8 mouse cellular contexts compared by ENCODE assay signal in the genomic region with DNA sequence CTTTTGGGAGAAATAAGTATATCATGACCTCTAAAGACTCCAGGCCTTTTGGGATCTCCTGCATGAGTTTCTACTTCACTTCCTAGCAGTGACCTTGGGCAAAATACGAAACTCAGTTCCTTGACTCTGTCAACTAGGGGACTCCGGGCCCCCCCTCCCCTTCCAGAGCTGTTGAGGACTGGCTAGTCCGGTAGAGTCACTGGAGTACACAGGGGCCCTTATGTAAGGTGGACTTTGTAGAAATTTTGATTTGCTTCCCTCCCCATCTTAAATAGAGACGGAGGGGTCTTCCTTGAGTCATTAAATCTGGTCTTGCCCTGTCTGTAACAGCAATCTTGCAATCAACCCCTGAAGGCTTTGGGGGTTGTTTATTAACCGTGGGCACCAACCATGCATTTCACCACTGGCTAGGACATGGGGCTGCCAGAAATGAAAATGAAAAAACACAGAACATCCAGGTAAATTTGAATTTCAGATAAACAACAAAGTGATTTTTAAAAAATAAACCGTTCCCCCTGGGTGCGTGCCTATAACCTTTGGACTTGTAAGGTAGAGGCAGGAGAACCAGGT. TPM values are rescaled to one million over a fixed set of nuclear protein-coding genes. Genes with fewer than 3 reads are reported as not detected.
DNase-seq lines count a peak whose midpoint lies in the region; TF ChIP-seq lines count a peak whose summit lies in the region.

No protein-coding gene starts in this region.

- WGBS in embryonic facial prominence, embryonic 10.5 days = 68% methylated on average over 7 of the region's 7 CpGs

- no peak for TF ChIP-seq CTCF in gastrocnemius, adult 2 months (IDR thresholded peaks at IDR 0.05)

- no peaks in the 10 kb centered on the region for H3K9me3 ChIP-seq in embryonic facial prominence, embryonic 10.5 days

- intact Hi-C loops in gastrocnemius, adult 2 months (cut with DNase I) = no loop called here

- peak overlapping the region; percentile 93 for H3K27ac ChIP-seq in gastrocnemius, adult 2 months
- H3K27ac ChIP-seq in embryonic facial prominence, embryonic 10.5 days (replicated peaks) = peak overlapping the region; percentile 99

- peak overlapping the region; percentile 95 for H3K4me3 ChIP-seq in gastrocnemius, adult 2 months
- H3K4me3 ChIP-seq in embryonic facial prominence, embryonic 10.5 days = peak overlapping the region; percentile 94

- H3K27me3 ChIP-seq in embryonic facial prominence, embryonic 10.5 days (replicated peaks; ENCODE audit: low read depth, poor library complexity, severe bottlenecking) = no peaks in the 10 kb centered on the region

- peaks cover 58% of the 10 kb centered on the region for H3K4me1 ChIP-seq in embryonic facial prominence, embryonic 10.5 days

- no peak for DNase-seq in gastrocnemius, adult 2 months
- no peak for DNase-seq in gastrocnemius, adult 18-20 months (ENCODE audit: low spot score)
- DNase-seq in embryonic facial prominence, embryonic 10.5 days (ENCODE audit: low spot score) = no peak
- peak; percentile 75 for DNase-seq in kidney, adult 18-20 months
- peak; percentile 38 for DNase-seq in lung, postnatal 36 days
- no peak for DNase-seq in right cerebral cortex, postnatal 14 days
- no peak for DNase-seq in frontal cortex, postnatal 14 days (ENCODE audit: low spot score in 2 of 2)
- DNase-seq in layer of hippocampus, adult 8-10 months (ENCODE audit: low spot score in 2 of 2) = no peak

- H3K36me3 ChIP-seq in embryonic facial prominence, embryonic 10.5 days (replicated peaks) = peaks cover 43% of the 10 kb centered on the region

RNA-seq across cellular contexts. Expression of a gene that starts 3.2 kb away (rescaled TPM):
- total RNA-seq in gastrocnemius, adult 2 months (2021) = 10 to 100 TPM in 1 of 2 experiments, 1 to 10 TPM in 1; 4.9 to 10.7 TPM
- 10 to 100 TPM in 1 of 2 experiments, 1 to 10 TPM in 1; 9.4 to 10.5 TPM for total RNA-seq in gastrocnemius, adult 18-20 months (2021)
- 41.7 and 42.8 TPM in 2 replicates for polyA plus RNA-seq in embryonic facial prominence, embryonic 10.5 days (2016; fragmentation: Nextera tagmentation; extraction: Ambion mirVana)
- 10 to 100 TPM; 58.5 to 66.1 (median 62.9) TPM for total RNA-seq in layer of hippocampus, adult 8-10 months (2022)

RNA-seq across cellular contexts. Expression of a gene that starts 47.8 kb away (rescaled TPM):
- total RNA-seq in gastrocnemius, adult 2 months (2021) = 10 to 100 TPM; 55.7 to 66.0 TPM
- total RNA-seq in gastrocnemius, adult 18-20 months (2021) = 10 to 100 TPM; 59.3 to 63.2 TPM
- 18.6 and 20.8 TPM in 2 replicates for polyA plus RNA-seq in embryonic facial prominence, embryonic 10.5 days (2016; fragmentation: Nextera tagmentation; extraction: Ambion mirVana)
- total RNA-seq in layer of hippocampus, adult 8-10 months (2022) = 10 to 100 TPM; 17.7 to 23.0 (median 21.0) TPM

Comparison
In these comparisons a context has a peak if more than half of its experiments do, and no peak if none do; other contexts are left out.
1. DNase-seq: peak in kidney, adult 18-20 months (single experiment) and lung, postnatal 36 days (single experiment); none in gastrocnemius, adult 2 months (single experiment), gastrocnemius, adult 18-20 months (single experiment), embryonic facial prominence, embryonic 10.5 days (single experiment), right cerebral cortex, postnatal 14 days (single experiment), frontal cortex, postnatal 14 days (0 of 2) and layer of hippocampus, adult 8-10 months (0 of 2).
2. RNA of a gene that starts 3.2 kb away (total RNA-seq): 58.5 to 66.1 TPM in layer of hippocampus, adult 8-10 months; 4.9 to 10.7 TPM in gastrocnemius, adult 2 months and 9.4 to 10.5 TPM in gastrocnemius, adult 18-20 months; every median in the first group is over 4 times any median in the second.